In genomic region chr19:18712153-18712865, GRCm38 (mm10) we compare ENCODE assay signal across 9 mouse cellular contexts. TPM values are rescaled to one million over a fixed set of nuclear protein-coding genes. Genes with fewer than 3 reads are reported as not detected.
DNase-seq lines count a peak whose midpoint lies in the region; ATAC-seq and TF ChIP-seq lines count a peak whose summit lies in the region.
"Had no signal": no experiment of that assay in that cellular context is flagged by ENCODE, and none has a peak within 500 bp of the region (broad histone marks: within the 10 kb centered on the region; RNA-seq: fewer than 3 reads in every experiment).

No protein-coding gene starts in this region.

- no peak for DNase-seq in lung, adult 2 months
- DNase-seq in lung, postnatal 14 days: no peak
- no peak for DNase-seq in intestine, embryonic 14.5 days (ENCODE audit: low spot score)
- DNase-seq in neural tube, embryonic 10.5 days (ENCODE audit: extremely low spot score, low spot score): peak; percentile 19
- no peak for DNase-seq in left cerebral cortex, postnatal 25 days (ENCODE audit: low spot score in 2 of 2)
- DNase-seq in gastrocnemius, postnatal 4 days (ENCODE audit: low spot score in 2 of 2): no peak
- DNase-seq in kidney, adult 18-20 months: no peak

- no peak for TF ChIP-seq CTCF in lung, adult 2 months (IDR thresholded peaks at IDR 0.05; ENCODE audit: insufficient read depth, low read length)

- H3K4me3 ChIP-seq in lung, adult 2 months (replicated peaks; ENCODE audit: extremely low read depth, low read depth, low read length): peak overlapping the region; percentile 56
- H3K4me3 ChIP-seq in embryonic facial prominence, embryonic 12.5 days: peak overlapping the region; percentile 93
- H3K4me3 ChIP-seq in intestine, embryonic 14.5 days (ENCODE audit: low read depth, low read length): peak overlapping the region; percentile 90

- TF ChIP-seq POLR2A in lung, adult 2 months (IDR thresholded peaks at IDR 0.05; ENCODE audit: borderline replicate concordance, extremely low read depth, low read depth, low read length): no peak

- H3K9me3 ChIP-seq in embryonic facial prominence, embryonic 12.5 days: no peaks in the 10 kb centered on the region
- no peaks in the 10 kb centered on the region for H3K9me3 ChIP-seq in intestine, embryonic 14.5 days (ENCODE audit: control insufficient read depth, low read length)

- intact Hi-C loops in left cerebral cortex, postnatal 25 days (cut with DNase I): loop anchor here (2.0 kb wide), 1 partner anchor 82 kb away; the partner anchor contains the start of genes Nmrk1 and Ostf1

- peaks cover 3% of the 10 kb centered on the region for H3K4me1 ChIP-seq in lung, adult 2 months (ENCODE audit: control insufficient read depth, insufficient read depth, low read length)
- peaks cover 24% of the 10 kb centered on the region for H3K4me1 ChIP-seq in embryonic facial prominence, embryonic 12.5 days
- H3K4me1 ChIP-seq in intestine, embryonic 14.5 days (replicated peaks; ENCODE audit: control insufficient read depth, insufficient read depth, low read length): peaks cover 15% of the 10 kb centered on the region

- peak overlapping the region; percentile 75 for H3K4me2 ChIP-seq in embryonic facial prominence, embryonic 12.5 days (replicated peaks)
- peak overlapping the region; percentile 59 for H3K4me2 ChIP-seq in intestine, embryonic 14.5 days (ENCODE audit: low read length)

- H3K9ac ChIP-seq in embryonic facial prominence, embryonic 12.5 days: peak overlapping the region; percentile 89
- peak overlapping the region; percentile 75 for H3K9ac ChIP-seq in intestine, embryonic 14.5 days (ENCODE audit: low read length)

- no peaks in the 10 kb centered on the region for H3K27me3 ChIP-seq in embryonic facial prominence, embryonic 12.5 days
- H3K27me3 ChIP-seq in intestine, embryonic 14.5 days (replicated peaks; ENCODE audit: control insufficient read depth, insufficient read depth, low read length): no peaks in the 10 kb centered on the region

- 47% methylated on average over 16 of the region's 16 CpGs for WGBS in lung, adult 2 months
- WGBS in embryonic facial prominence, embryonic 12.5 days: 58% methylated on average over 16 of the region's 16 CpGs
- WGBS in intestine, embryonic 14.5 days: 54% methylated on average over 16 of the region's 16 CpGs

- H3K27ac ChIP-seq in embryonic facial prominence, embryonic 12.5 days: peak overlapping the region; percentile 92
- peak overlapping the region; percentile 95 for H3K27ac ChIP-seq in intestine, embryonic 14.5 days (ENCODE audit: low read depth)

- ATAC-seq in embryonic facial prominence, embryonic 12.5 days (ENCODE audit: insufficient number of reproducible peaks, insufficient read depth, low FRiP score, low TSS enrichment): no peak
- ATAC-seq in intestine, embryonic 14.5 days (replicated peaks; ENCODE audit: low FRiP score, low TSS enrichment, low read depth): no peak

- H3K36me3 ChIP-seq in embryonic facial prominence, embryonic 12.5 days: no peaks in the 10 kb centered on the region
- peaks cover 2% of the 10 kb centered on the region for H3K36me3 ChIP-seq in intestine, embryonic 14.5 days (ENCODE audit: control insufficient read depth, insufficient read depth, low read length)

RNA-seq across cellular contexts. Expression of gene D030056L22Rik, which starts 0.7 kb away (rescaled TPM):
- 11.5 and 20.0 TPM in 2 replicates for polyA plus RNA-seq in lung, adult 2 months (2012; rRNA removed)
- 41.1 and 42.2 TPM in 2 replicates for polyA plus RNA-seq in embryonic facial prominence, embryonic 12.5 days (2016; fragmentation: Nextera tagmentation; extraction: Ambion mirVana)
- polyA plus RNA-seq in intestine, embryonic 14.5 days (2014; fragmentation: Nextera tagmentation; extraction: Ambion mirVana): 34.1 and 34.3 TPM in 2 replicates
- 10 to 100 TPM; 20.3 to 22.1 TPM for total RNA-seq in left cerebral cortex, postnatal 25 days (2021)
- 1 to 10 TPM; 4.8 TPM for total RNA-seq in gastrocnemius, postnatal 4 days (2021)

RNA-seq across cellular contexts. Expression of gene Trpm6, which starts 37.5 kb away (rescaled TPM):
- polyA plus RNA-seq in lung, adult 2 months (2012; rRNA removed): 4.5 and 6.0 TPM in 2 replicates
- polyA plus RNA-seq in embryonic facial prominence, embryonic 12.5 days (2016; fragmentation: Nextera tagmentation; extraction: Ambion mirVana): 0.43 and 0.53 TPM in 2 replicates
- polyA plus RNA-seq in intestine, embryonic 14.5 days (2014; fragmentation: Nextera tagmentation; extraction: Ambion mirVana): 0.11 and 0.15 TPM in 2 replicates
- under 1 TPM; 0.48 to 0.50 TPM for total RNA-seq in left cerebral cortex, postnatal 25 days (2021)
- under 1 TPM; 0.27 to 0.47 TPM for total RNA-seq in gastrocnemius, postnatal 4 days (2021)
- total RNA-seq: common myeloid progenitor, adult 5-6 weeks had no signal

RNA-seq across cellular contexts. Expression of gene Carnmt1, which starts 41.7 kb away (rescaled TPM):
- polyA plus RNA-seq in lung, adult 2 months (2012; rRNA removed): 6.5 and 7.1 TPM in 2 replicates
- 35.3 and 42.1 TPM in 2 replicates for polyA plus RNA-seq in embryonic facial prominence, embryonic 12.5 days (2016; fragmentation: Nextera tagmentation; extraction: Ambion mirVana)
- polyA plus RNA-seq in intestine, embryonic 14.5 days (2014; fragmentation: Nextera tagmentation; extraction: Ambion mirVana): 23.6 and 27.8 TPM in 2 replicates
- 10 to 100 TPM; 11.1 to 11.6 TPM for total RNA-seq in left cerebral cortex, postnatal 25 days (2021)
- total RNA-seq in gastrocnemius, postnatal 4 days (2021): 10 to 100 TPM; 27.7 to 28.0 TPM
